Mouse (Mus musculus): Measurements from ENCODE around the gene Slc41a2.
A peak's percentile ranks its signal among the peaks of the same experiment; 100 is the strongest.
"Not testable (repeated sequence)": the region's sequence is repeated elsewhere in the genome, so short reads cannot be mapped to it uniquely, and the experiment has no call there.

Gene Slc41a2

DNA sequence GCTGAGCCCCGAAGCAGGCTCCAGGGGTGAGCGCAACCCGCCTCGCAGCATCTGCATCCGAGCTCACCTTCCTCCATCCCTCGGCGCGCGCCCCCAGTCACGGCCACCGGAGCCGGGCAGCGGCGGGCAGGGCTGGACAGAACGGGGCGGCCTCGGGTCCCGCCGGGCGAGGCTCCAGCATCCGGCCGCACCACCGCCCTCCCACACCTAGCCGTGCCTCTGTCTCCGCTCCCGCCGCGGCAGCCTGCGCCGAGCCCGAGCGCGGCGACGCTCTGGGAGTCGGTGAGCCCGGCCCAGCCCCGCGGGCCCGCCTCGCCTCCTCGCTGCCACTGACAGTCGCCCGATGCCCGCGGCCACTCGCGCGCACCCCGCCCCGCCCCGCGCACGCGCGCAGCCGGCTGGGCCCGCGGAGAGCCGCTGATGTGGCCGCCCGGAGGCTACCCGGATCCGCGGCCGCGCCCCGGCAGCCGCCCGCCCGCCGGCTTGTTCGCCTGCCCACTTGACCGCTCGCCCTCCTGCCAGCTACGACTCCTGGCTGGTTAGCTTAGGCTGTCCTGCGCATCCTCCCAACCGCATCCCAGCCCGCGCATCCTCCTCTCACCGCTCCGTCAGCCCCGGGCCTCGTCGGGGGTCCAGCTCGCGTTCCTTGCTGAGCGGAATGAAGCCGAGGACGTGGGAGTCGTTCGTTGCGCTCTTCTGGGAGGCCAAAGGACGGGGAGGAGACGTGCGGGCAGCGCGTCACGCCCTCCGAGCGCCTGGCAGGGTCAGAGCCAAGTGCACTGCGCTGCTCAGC lies at the start of gene Slc41a2:
Gene Slc41a2, minus strand, starts transcription at position 724 of the 793 bp plus-strand sequence.
- DNase-seq (ENCODE audit: low spot score in 2 of 2), result peak in 1 of 2 experiments; percentile 68

- DNase-seq (ENCODE audit: low spot score in 2 of 2), result no peak
Measured at GRCm38 (mm10) chr10:83385330-83385910, 47.7 kb upstream of the Slc41a2 start.

DNA sequence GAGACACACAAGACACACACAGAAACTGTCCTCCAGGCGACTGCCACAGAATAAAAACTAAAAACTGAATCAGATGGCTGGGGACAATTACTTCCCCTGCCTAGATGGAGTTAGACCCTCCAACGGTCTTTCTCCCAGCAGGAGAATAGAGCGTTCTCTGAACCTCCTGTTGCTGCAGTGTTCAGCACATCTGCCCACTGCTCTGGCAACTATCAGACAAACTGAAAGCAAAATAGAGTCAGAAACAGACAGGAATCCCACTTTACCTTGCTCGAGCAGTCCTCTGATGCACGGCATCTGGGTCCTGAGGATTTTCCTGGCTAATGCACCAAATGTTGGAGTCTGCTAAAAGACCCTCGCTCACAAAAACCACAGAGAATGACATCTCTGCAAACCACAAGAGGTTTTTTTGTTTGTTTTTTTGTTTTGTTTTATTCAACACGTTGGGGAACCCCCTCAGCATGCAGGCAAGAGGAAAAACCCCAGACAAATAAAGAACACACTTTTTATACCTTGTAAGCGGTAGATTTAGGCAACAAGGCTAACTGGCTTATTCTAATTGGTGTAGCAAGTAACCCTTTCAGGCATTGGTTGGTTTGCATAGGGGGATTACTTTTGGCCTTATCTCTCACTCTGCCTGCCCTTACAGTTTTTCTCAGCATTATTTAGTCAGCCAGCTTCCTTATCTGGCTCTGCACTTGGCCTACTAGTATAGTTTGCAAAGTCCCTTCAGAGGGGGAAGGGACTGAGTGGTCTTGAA lies 47.0 kb upstream of the Slc41a2 start:
- DNase-seq (ENCODE audit: low spot score in 2 of 2), result no peak

DNA sequence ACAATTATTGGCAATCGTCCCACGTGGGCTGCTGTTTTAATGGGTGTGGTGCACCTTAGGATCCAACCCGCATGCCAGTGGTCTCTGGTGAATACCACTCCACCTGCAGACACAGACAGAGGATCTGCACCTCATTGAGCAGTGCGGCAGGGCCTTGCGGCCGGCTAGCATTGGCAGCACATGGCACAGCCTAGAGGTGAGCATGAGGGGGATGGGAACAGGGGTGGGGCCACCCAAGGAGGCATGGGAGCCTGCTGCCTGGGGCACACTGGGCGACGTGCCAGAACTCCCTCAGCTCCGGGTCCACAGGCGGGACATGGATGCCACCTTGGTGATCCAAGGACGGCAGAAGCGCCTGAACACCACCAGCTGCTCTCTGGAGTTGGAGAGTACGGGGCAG lies 46.2 kb upstream of the Slc41a2 start:
- DNase-seq (ENCODE audit: low spot score in 2 of 2), result no peak

GRCm38 (mm10) chr10:83382988-83383387 lies 45.3 kb upstream of the Slc41a2 start:
- no peak for DNase-seq (ENCODE audit: low spot score in 2 of 2)

DNA sequence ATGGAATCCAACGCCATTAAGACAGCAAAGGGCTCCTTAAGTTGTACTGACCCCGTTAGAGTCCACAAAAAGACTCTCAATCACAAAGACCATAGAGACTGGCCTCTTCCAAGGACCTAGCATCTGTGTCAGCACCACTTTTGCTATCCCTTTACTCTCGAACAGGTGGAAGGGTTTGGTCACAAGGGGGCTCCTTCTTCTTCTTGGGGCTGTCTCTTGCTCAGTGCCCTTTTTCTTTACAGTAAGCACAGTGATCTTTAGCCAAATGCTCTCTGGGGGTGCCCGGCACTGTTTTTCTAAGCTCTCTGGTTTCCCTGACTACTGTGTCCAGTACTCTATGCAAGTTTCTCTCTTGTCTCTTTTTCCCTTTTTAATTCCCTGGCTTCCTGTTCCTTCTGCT lies 44.8 kb upstream of the Slc41a2 start:
- no peak for DNase-seq (ENCODE audit: low spot score in 2 of 2)

- no peak for DNase-seq (ENCODE audit: low spot score in 2 of 2)
Measured at GRCm38 (mm10) chr10:83380501-83380900, 42.8 kb upstream of the Slc41a2 start.

DNA sequence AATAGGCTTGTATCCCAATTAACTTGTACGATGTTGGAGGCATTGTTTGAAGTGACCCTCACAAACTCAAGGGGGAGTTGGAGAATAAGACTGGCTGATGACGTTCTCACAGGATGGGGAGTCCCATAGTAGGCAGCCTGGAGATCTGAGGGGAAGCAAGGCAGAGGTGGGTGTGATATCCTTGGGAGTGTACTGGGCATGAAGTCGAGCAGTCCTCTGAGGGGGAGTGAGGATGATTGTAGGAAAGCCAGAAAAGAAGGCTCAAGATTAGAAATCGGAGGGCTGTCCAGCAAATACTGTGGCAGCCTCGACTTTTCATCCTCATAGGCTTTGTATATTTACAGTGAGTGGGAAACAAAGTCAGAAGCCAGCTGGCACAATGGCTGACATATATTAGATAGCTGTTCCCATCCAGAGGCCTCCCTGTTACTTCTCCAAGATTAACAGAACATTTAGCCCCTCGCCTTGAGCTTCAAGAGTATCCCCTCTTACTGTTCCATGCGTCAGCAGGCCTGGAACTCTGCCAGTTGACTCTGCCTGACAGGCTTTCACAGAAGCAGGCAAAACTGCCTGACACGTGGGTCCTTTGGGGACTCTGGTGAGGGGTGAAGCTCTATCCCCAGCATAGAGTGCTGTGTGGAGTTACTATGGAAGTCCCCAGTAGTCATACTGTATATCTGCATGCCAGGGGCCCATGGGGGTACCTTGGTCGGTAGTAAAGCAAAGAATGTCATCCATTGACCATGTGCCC lies 40.6 kb upstream of the Slc41a2 start:
- no peak for DNase-seq (ENCODE audit: low spot score in 2 of 2)

DNA sequence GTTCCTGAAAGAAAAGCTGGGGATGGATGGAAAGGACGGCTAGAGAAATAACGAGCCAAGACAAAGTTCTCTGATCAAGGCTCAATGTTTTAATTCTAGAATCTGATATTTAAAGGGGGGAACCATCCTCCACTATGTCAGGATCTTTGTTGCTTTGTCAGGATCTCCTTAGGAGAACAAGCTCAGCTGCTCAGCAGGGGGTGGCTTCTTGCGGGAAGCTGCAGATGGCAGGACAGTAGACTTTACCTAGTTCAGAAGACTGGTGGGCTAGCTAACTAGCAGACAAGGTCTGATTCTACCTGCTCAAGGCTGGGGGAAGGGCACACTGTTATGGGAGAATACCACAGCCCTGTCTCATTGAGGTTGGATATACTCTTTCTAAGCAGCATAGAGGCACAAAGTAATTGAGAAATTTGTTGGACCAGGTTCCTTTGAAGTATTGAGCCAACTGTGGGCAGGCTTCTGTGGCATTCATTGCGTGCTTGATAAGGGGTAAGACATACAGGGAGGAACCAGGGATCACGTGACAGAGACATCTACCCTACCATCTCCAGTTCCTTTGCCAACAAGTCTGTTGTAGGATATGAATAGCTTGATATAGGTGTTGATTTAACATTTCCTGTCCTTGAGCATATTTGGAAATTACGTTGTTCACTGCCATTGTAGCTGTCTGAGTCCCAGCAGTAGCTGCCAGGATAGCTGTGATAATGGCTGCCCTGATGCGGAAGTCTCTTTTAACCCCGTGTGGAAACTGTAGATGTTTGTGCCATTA lies 39.4 kb upstream of the Slc41a2 start:
- no peak for DNase-seq (ENCODE audit: low spot score in 2 of 2)

DNA sequence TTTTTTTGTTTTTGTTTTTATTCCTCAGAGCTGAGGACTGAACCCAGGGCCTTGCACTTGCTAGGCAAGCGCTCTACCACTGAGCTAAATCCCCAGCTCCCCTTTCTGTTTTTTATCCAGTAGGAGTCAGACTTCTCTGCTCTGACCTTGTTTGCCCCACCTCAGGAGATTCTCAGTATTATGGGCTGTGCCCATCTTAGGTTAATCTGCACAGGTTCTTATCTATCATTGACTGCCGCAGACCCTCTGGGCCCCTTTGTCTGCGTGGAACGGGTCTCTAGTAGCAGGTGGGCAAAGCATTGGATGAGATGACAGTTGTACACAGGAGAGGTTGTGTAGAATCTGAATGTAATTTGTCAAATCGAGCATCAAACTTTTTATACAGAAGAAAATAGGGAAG lies 37.8 kb upstream of the Slc41a2 start:
- not testable (repeated sequence) for DNase-seq (ENCODE audit: low spot score in 2 of 2)

DNA sequence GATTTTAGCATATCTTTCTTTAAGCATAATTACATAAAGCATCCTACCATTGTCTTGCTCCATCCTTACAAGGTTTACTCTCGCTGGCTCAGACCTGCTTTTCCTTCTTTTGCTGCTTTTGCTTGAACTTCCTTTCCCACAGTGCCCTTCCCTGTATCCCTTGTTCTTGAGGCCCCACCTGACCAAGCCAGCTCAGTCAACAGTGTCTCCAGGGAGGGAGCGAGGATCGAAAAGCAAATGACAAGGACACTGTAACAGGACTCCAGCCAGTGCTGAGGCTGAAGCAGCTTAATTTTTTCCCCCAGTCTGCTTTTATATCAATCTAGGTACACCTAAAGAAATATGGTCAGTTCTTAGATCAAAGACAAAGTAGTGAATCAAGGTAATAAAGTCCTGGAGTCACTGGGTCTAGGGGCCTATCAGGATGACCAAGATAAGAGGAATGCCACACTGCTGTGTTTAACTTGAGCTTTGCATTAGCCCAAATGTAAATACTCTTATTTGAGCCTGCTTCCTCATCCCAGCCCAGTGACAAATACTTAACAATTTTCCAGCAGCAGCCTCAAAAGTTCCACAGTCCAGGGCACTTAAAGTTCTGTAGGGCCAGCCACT lies 36.5 kb upstream of the Slc41a2 start:
- no peak for DNase-seq (ENCODE audit: low spot score in 2 of 2)

DNA sequence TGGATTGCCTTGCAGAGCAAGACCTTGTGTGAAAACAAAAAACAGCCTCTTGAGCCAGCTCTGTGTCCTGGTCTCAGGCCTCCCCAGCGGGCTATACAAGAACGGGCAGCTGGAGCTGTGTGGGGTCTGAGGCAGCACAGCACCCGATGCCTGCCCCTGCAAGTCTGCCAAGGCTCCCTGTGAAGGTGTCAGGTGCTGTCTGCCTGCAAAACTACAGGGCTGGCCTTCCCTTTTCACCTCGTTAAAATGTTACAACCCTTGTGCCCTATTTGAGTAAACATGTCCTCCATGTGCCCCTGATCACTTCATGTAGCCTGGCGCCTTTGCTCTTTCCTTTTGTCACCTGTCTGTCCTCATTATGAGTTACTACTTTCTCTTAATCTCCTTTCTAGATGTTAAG lies 31.2 kb upstream of the Slc41a2 start:
- DNase-seq (ENCODE audit: low spot score in 2 of 2), result no peak

GRCm38 (mm10) chr10:83363451-83363850 lies 25.8 kb upstream of the Slc41a2 start:
- no peak for DNase-seq (ENCODE audit: low spot score in 2 of 2)

- no peak for DNase-seq (ENCODE audit: low spot score in 2 of 2)
Measured at GRCm38 (mm10) chr10:83361643-83362382, 24.1 kb upstream of the Slc41a2 start.

GRCm38 (mm10) chr10:83360356-83360755 lies 22.7 kb upstream of the Slc41a2 start:
- peak in 1 of 2 experiments; percentile 77 for DNase-seq (ENCODE audit: low spot score in 2 of 2)

DNA sequence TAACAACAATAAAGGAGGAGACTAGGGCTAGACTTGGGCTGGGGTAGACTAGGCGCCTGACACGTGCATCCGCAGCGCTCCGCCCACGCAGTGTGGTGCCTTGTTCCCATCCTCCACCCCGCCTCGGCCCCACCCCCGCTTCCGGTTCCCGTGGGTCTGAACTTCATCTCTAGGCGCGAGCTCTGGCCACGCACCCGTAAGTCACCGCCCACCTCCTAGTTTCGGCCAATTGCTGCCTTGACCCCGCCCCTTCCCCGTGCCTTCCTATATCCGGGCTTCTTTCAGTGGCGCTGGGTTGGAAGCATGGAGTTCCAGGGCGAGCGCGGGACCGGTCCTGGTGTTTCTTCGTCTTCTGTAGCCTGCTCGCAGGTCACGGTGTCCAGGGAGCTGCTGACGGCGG lies 22.3 kb upstream of the Slc41a2 start, which contains the start of gene D10Wsu102e:
Gene D10Wsu102e, plus strand, starts transcription at position 266 of the 400 bp plus-strand sequence.
- DNase-seq (ENCODE audit: low spot score in 2 of 2), result peak; percentile 94 to 95

GRCm38 (mm10) chr10:83359451-83359850 lies 21.8 kb upstream of the Slc41a2 start:
- no peak for DNase-seq (ENCODE audit: low spot score in 2 of 2)

- DNase-seq (ENCODE audit: low spot score in 2 of 2), result no peak
Measured at GRCm38 (mm10) chr10:83356416-83356815, 18.7 kb upstream of the Slc41a2 start.

GRCm38 (mm10) chr10:83354333-83354719 lies 16.6 kb upstream of the Slc41a2 start:
- DNase-seq (ENCODE audit: low spot score in 2 of 2), result no peak
